Mouse (Mus musculus): ENCODE measurements around the gene Gm4969. TPM values are rescaled to one million over a fixed set of nuclear protein-coding genes. Genes with fewer than 3 reads are reported as not detected.
A peak's percentile ranks its signal among the peaks of the same experiment; 100 is the strongest.

The Gm4969 gene
- total and polyA plus RNA-seq, 2 experiments: 0.02 to 0.09 TPM

DNA sequence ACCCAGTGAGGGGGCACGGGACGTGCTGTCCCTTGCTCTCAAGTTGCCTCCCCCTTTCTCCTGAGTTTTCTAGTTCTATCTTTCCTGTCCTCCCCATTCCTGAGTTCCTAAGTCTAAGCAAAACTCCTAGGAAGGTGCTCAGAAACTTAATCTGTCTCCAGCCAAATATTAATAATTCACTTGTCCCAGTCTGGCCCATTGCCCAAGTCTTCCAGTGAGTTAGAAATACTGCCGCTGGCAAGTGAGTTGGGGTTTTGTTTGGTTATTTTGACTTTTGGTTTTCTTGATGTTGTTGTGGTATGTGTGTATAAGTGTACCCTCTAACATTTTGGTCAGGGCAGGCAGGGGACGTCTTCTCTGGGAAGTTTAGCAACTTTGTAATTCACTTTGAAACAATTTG, 3.5 kb upstream of the Gm4969 start:
- no peak overlapping the region for H3K4me3 ChIP-seq (ENCODE audit: insufficient read depth, low read depth, low read length)

DNA sequence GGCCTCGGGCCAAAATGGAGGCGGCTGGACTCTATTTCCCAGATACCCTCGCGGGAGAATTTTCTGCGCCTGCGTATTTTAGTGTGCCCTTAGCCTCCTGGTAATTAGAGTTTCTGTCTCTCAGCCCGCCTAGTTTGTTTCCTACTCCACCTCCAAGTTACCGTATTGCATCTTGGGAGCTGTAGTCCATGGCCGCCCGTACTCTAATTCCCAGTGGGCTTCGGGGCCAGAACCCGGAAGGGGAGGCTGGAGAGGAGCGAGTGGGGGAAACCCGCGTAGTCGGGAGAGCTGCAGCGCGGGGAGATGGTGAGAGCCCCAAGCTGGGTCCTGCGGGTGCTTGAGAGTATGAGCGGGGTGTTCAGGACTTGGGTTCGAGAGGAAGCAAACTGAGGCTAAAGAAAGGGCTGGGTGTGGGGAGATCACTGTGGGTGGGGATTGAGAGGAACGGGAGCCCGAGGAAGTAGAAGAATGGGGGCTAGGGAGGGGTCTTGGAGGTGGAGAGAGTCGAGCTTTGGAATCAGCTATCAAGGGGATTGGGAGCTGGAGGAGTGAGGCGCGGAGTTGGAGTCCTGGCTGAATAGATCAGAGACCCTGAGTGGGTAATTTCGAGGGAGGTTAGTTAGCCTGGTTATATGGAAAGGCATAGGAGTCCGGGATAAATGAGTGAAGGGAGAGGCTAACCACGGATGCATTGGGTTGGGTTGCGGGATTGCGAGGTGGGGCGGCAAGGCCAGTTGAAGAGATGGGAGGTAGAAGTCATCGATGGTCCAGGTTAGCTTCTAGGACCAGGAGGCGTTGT, 1.7 kb upstream of the Gm4969 start, which contains the start of gene Fbxo46:
TSS of gene Fbxo46 (plus strand) at position 229 of the 799 bp plus-strand sequence.
- Histone ChIP-seq H3K36me3 (ENCODE audit: control insufficient read depth, insufficient read depth, low read length) (no peaks in the 10 kb centered on the region), H3K4me1 (ENCODE audit: control insufficient read depth, insufficient read depth, low read length) (peaks cover 12% of the 10 kb centered on the region), H3K27ac (replicated peaks; ENCODE audit: insufficient read depth, low read depth, low read length) (peak within 1 kb of the TSS; percentile 41), H3K79me2 (ENCODE audit: control insufficient read depth, insufficient read depth, low read length) (peaks cover 11% of the 10 kb centered on the region; the same call in 1 of the 2 replicates), H3K9ac (ENCODE audit: low read depth, low read length) (peak within 1 kb of the TSS; percentile 70), H3K27me3 (ENCODE audit: control insufficient read depth, insufficient read depth, low read length) (no peaks in the 10 kb centered on the region), H3K4me3 (ENCODE audit: insufficient read depth, low read depth, low read length) (peak within 1 kb of the TSS; percentile 73)
- TF ChIP-seq CTCF (IDR thresholded peaks at IDR 0.05; ENCODE audit: low read depth, low read length) (no peak), POLR2A (IDR thresholded peaks at IDR 0.05; ENCODE audit: extremely low read depth, insufficient read depth, low read length) (peak; percentile 77)
- WGBS: 1% methylated on average over 34 of the region's 34 CpGs
- DNase-seq (ENCODE audit: extremely low read depth, low read depth, low spot score): peak; percentile 95

More for the DNA sequence above, 3.5 kb upstream of the Gm4969 start:
- TF ChIP-seq CTCF (IDR thresholded peaks at IDR 0.05; ENCODE audit: low read depth, low read length) (no peak), POLR2A (IDR thresholded peaks at IDR 0.05; ENCODE audit: extremely low read depth, insufficient read depth, low read length) (no peak)
- Histone ChIP-seq H3K27me3 (ENCODE audit: control insufficient read depth, insufficient read depth, low read length) (no peaks in the 10 kb centered on the region), H3K79me2 (ENCODE audit: control insufficient read depth, insufficient read depth, low read length) (peaks cover 21% of the 10 kb centered on the region; the same call in 1 of the 2 replicates), H3K9ac (ENCODE audit: low read depth, low read length) (no peak overlapping the region), H3K36me3 (ENCODE audit: control insufficient read depth, insufficient read depth, low read length) (no peaks in the 10 kb centered on the region), H3K27ac (replicated peaks; ENCODE audit: insufficient read depth, low read depth, low read length) (no peak overlapping the region), H3K4me1 (ENCODE audit: control insufficient read depth, insufficient read depth, low read length) (peaks cover 13% of the 10 kb centered on the region)
- 70% methylated on average over 4 of the region's 4 CpGs for WGBS
- DNase-seq (ENCODE audit: extremely low read depth, low read depth, low spot score): peak; percentile 24

DNA sequence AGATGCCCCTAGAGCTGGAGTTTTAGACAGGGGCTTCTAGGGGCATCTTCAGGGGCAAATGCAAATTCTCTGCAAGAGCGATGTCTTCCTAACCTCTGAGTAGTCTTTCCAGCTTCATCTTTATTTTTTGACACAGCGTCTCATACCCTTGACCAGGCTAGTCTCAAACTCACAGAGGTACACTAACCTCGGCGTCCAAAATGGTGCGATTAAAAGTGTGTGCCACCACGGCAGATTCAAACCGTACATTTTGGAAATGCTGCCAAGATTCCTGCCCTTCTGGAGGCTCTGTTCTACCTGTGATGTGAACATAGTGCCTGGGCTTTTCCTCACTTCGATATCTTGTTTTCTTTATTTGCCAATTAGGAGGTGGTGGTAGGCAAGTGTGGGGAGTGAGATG, 915 bp upstream of the Gm4969 start:
- no peak overlapping the region for H3K27ac ChIP-seq (replicated peaks; ENCODE audit: insufficient read depth, low read depth, low read length)
- peaks cover 11% of the 10 kb centered on the region for H3K4me1 ChIP-seq (ENCODE audit: control insufficient read depth, insufficient read depth, low read length)
- H3K9ac ChIP-seq (ENCODE audit: low read depth, low read length): no peak overlapping the region
- H3K27me3 ChIP-seq (ENCODE audit: control insufficient read depth, insufficient read depth, low read length): no peaks in the 10 kb centered on the region
- no peak for DNase-seq (ENCODE audit: extremely low read depth, low read depth, low spot score)
- WGBS: 92% methylated on average over 8 of the region's 8 CpGs
- peaks cover 11% of the 10 kb centered on the region; the same call in 1 of the 2 replicates for H3K79me2 ChIP-seq (ENCODE audit: control insufficient read depth, insufficient read depth, low read length)
- H3K4me3 ChIP-seq (ENCODE audit: insufficient read depth, low read depth, low read length): no peak overlapping the region
- H3K36me3 ChIP-seq (ENCODE audit: control insufficient read depth, insufficient read depth, low read length): no peaks in the 10 kb centered on the region
- TF ChIP-seq CTCF (IDR thresholded peaks at IDR 0.05; ENCODE audit: low read depth, low read length) (no peak), POLR2A (IDR thresholded peaks at IDR 0.05; ENCODE audit: extremely low read depth, insufficient read depth, low read length) (no peak)

DNA sequence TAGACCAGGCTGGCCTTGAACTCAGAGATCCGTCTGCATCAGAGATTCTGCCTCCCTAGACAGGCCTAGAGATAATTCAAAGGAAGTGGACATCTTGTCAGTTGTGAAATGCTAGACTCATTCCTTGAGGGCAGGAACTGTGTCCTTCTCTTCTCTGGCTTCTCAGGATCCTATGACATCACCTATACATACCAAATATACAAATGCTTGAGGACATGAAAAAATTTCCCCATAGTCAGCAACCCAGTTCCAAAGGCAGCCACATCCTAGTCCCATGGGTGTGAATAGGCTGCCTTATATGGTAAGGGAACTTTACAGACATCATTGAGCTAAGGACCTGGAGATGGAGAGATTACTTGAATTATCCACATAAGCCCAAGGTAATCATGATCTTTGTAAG, 8.6 kb downstream of the Gm4969 start:
- no peaks in the 10 kb centered on the region for H3K79me2 ChIP-seq (ENCODE audit: control insufficient read depth, insufficient read depth, low read length)
- H3K4me3 ChIP-seq (ENCODE audit: insufficient read depth, low read depth, low read length): no peak overlapping the region
- H3K4me1 ChIP-seq (ENCODE audit: control insufficient read depth, insufficient read depth, low read length): no peaks in the 10 kb centered on the region
- H3K9ac ChIP-seq (ENCODE audit: low read depth, low read length): no peak overlapping the region
- H3K27me3 ChIP-seq (ENCODE audit: control insufficient read depth, insufficient read depth, low read length): no peaks in the 10 kb centered on the region
- H3K36me3 ChIP-seq (ENCODE audit: control insufficient read depth, insufficient read depth, low read length): no peaks in the 10 kb centered on the region
- WGBS: 89% methylated on average over 1 of the region's 1 CpGs
- DNase-seq (ENCODE audit: extremely low read depth, low read depth, low spot score): no peak
- H3K27ac ChIP-seq (replicated peaks; ENCODE audit: insufficient read depth, low read depth, low read length): no peak overlapping the region
- TF ChIP-seq CTCF (IDR thresholded peaks at IDR 0.05; ENCODE audit: low read depth, low read length): no peak
- TF ChIP-seq POLR2A (IDR thresholded peaks at IDR 0.05; ENCODE audit: extremely low read depth, insufficient read depth, low read length): no peak

DNA sequence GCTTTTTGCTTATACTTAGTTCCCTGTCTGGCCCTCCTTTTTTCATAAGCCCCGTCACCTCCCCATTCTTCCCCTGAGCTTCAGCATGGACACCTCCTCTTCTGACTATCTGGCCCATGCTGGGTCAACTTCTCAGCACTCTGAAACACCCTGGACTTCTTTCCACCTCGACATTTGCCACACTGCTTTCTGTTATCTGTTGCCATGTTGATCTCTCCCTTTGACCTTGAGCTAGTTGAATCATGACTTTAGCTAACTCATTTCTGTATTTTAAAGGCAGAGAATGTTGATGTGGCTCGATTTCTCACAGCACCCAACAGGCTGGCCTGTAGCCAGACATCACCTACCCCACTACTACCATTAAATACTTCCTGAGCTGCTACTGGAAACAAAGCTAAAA, 10.7 kb downstream of the Gm4969 start:
- no peak overlapping the region for H3K27ac ChIP-seq (replicated peaks; ENCODE audit: insufficient read depth, low read depth, low read length)
- H3K27me3 ChIP-seq (ENCODE audit: control insufficient read depth, insufficient read depth, low read length): no peaks in the 10 kb centered on the region
- 37% methylated on average over 3 of the region's 3 CpGs for WGBS
- H3K9ac ChIP-seq (ENCODE audit: low read depth, low read length): no peak overlapping the region
- H3K4me3 ChIP-seq (ENCODE audit: insufficient read depth, low read depth, low read length): no peak overlapping the region
- no peak for DNase-seq (ENCODE audit: extremely low read depth, low read depth, low spot score)
- TF ChIP-seq CTCF (IDR thresholded peaks at IDR 0.05; ENCODE audit: low read depth, low read length): no peak
- TF ChIP-seq POLR2A (IDR thresholded peaks at IDR 0.05; ENCODE audit: extremely low read depth, insufficient read depth, low read length): no peak
- no peaks in the 10 kb centered on the region for H3K4me1 ChIP-seq (ENCODE audit: control insufficient read depth, insufficient read depth, low read length)
- no peaks in the 10 kb centered on the region for H3K79me2 ChIP-seq (ENCODE audit: control insufficient read depth, insufficient read depth, low read length)
- no peaks in the 10 kb centered on the region for H3K36me3 ChIP-seq (ENCODE audit: control insufficient read depth, insufficient read depth, low read length)

DNA sequence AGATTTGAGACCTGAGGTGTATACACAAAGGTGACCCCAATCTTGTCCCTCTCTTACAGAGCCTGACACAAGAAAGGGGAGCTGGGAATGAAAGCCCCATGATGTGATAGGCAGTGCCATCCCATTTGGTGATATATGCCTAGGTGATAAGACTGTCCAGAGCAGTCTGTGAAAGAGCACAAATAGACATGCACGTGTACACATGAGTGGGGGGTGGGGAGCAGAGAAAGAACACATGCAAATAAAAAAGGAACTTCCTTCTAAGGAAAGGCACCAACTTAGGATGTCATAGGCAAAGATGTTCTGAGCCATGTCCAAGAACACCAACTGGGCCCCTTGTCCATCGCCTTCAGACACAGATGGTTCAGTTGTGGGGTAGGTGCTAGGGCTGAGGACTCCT, 13.7 kb downstream of the Gm4969 start:
- Histone ChIP-seq H3K36me3 (ENCODE audit: control insufficient read depth, insufficient read depth, low read length) (no peaks in the 10 kb centered on the region), H3K4me1 (ENCODE audit: control insufficient read depth, insufficient read depth, low read length) (no peaks in the 10 kb centered on the region), H3K27ac (replicated peaks; ENCODE audit: insufficient read depth, low read depth, low read length) (no peak overlapping the region), H3K27me3 (ENCODE audit: control insufficient read depth, insufficient read depth, low read length) (no peaks in the 10 kb centered on the region), H3K4me3 (ENCODE audit: insufficient read depth, low read depth, low read length) (no peak overlapping the region), H3K79me2 (ENCODE audit: control insufficient read depth, insufficient read depth, low read length) (no peaks in the 10 kb centered on the region), H3K9ac (ENCODE audit: low read depth, low read length) (no peak overlapping the region)
- DNase-seq (ENCODE audit: extremely low read depth, low read depth, low spot score): no peak
- no peak for TF ChIP-seq CTCF (IDR thresholded peaks at IDR 0.05; ENCODE audit: low read depth, low read length)
- 86% methylated on average over 2 of the region's 2 CpGs for WGBS
